Mouse (Mus musculus) heart, postnatal 0 days (tissue): ENCODE results near the gene Rasal1. TPM values are rescaled to one million over a fixed set of nuclear protein-coding genes. Genes with fewer than 3 reads are reported as not detected.

ENCODE experiments used
- ATAC-seq: fragments of 200-750 bp; cut with Nextera tagmentation; 2 replicates; pipeline ENCODE4 v1.8.0; 2017; ENCODE audit warnings: low read depth, moderate number of reproducible peaks, moderate library complexity; ENCODE audit not compliant: insufficient read depth
- DNase-seq: peaks from one replicate; pipeline ENCODE4 v3.0.0-alpha.2; 2016; ENCODE audit warnings: low spot score
- H3K27ac ChIP-seq: fragments of 300-500 bp; sonication (generic); 2 replicates; pipeline ENCODE4 v1.5.1; 2014; ENCODE audit warnings: low read depth, mild to moderate bottlenecking
- H3K27me3 ChIP-seq: fragments of 300-500 bp; sonication (generic); 2 replicates; pipeline ENCODE4 v1.6.1; 2014; ENCODE audit warnings: low read length, mixed read lengths; ENCODE audit not compliant: control insufficient read depth, insufficient read depth
- H3K36me3 ChIP-seq: fragments of 300-500 bp; sonication (generic); replicated peaks from 2 replicates; pipeline ENCODE4 v1.6.1; 2014; ENCODE audit warnings: low read length, mixed read lengths; ENCODE audit not compliant: control insufficient read depth, insufficient read depth
- H3K4me1 ChIP-seq: fragments of 300-500 bp; sonication (generic); 2 replicates; pipeline ENCODE4 v1.6.1; 2014; ENCODE audit warnings: antibody characterized with exemption; ENCODE audit not compliant: control insufficient read depth, insufficient read depth
- H3K4me2 ChIP-seq: fragments of 300-500 bp; sonication (generic); 2 replicates; pipeline ENCODE4 v1.6.1; 2014; ENCODE audit warnings: low read depth, mild to moderate bottlenecking, low read length, moderate library complexity
- H3K4me3 ChIP-seq: fragments of 300-500 bp; sonication (generic); 2 replicates; pipeline ENCODE4 v1.5.1; 2014; ENCODE audit warnings: low read depth, low read length
- H3K9ac ChIP-seq: fragments of 300-500 bp; sonication (generic); replicated peaks from 2 replicates; pipeline ENCODE4 v1.6.1; 2014; ENCODE audit warnings: low read depth, low read length, mixed read lengths
- H3K9me3 ChIP-seq: fragments of 300-500 bp; sonication (generic); replicated peaks from 2 replicates; pipeline ENCODE4 v1.6.1; 2016; ENCODE audit warnings: low read length; ENCODE audit not compliant: control insufficient read depth
- CTCF ChIP-seq: IDR thresholded peaks from 2 replicates; pipeline ENCODE4 v1.5.1; 2016; ENCODE audit warnings: antibody characterized with exemption, control low read depth, low read depth
- EP300 ChIP-seq: IDR thresholded peaks from 2 replicates; pipeline ENCODE4 v1.6.1; 2016; ENCODE audit warnings: antibody characterized with exemption, low read depth
- WGBS: fragments of 180-500 bp; shearing (Covaris S2); extraction: QIAGEN DNeasy Blood & Tissue Kit; methylation state at CpG from one replicate; pipeline ENCODE4 v1.1.7; 2014; 5-methylcytosine and 5-hydroxymethylcytosine counted together
- polyA plus RNA-seq: library from polyadenylated mRNA; unstranded; fragments of >200 nt; fragmentation: Nextera tagmentation; extraction: Ambion mirVana; gene quantifications from 2 replicates; pipeline ENCODE4 v1.2.1, GENCODE M21; 2015
- total RNA-seq: library from RNA; depleted of rRNA; stranded (reverse); fragments of >200 nt; gene quantifications from 2 replicates; pipeline ENCODE4 v1.2.3, GENCODE M21; 2014; ENCODE audit warnings: low replicate concordance

The Rasal1 gene
- total and polyA plus RNA-seq, 2 experiments from 2014 or later: not detected

- 66% methylated on average over 16 of the region's 16 CpGs for WGBS
- no peaks in the 10 kb centered on the region for H3K4me1 ChIP-seq
- no peaks in the 10 kb centered on the region for H3K36me3 ChIP-seq
- H3K27ac ChIP-seq: no peak overlapping the region
- H3K4me2 ChIP-seq: no peak overlapping the region
- ATAC-seq (no peak), DNase-seq (no peak)
- H3K9ac ChIP-seq: no peak overlapping the region
- no peak for TF ChIP-seq CTCF
- TF ChIP-seq EP300: no peak
- H3K9me3 ChIP-seq: no peaks in the 10 kb centered on the region
- peaks cover 87% of the 10 kb centered on the region for H3K27me3 ChIP-seq
- no peak overlapping the region for H3K4me3 ChIP-seq
These were observed 47.6 kb downstream of the Rasal1 start for GRCm38 (mm10) chr5:120696057-120696743.

GRCm38 (mm10) chr5:120696865-120697264 lies 48.3 kb downstream of the Rasal1 start:
- DNase-seq (no peak), ATAC-seq (no peak)
- no peaks in the 10 kb centered on the region for H3K9me3 ChIP-seq
- WGBS: 53% methylated on average over 4 of the region's 4 CpGs
- no peaks in the 10 kb centered on the region for H3K4me1 ChIP-seq
- peaks cover 80% of the 10 kb centered on the region for H3K27me3 ChIP-seq
- H3K4me2 ChIP-seq: no peak overlapping the region
- no peak overlapping the region for H3K9ac ChIP-seq
- no peaks in the 10 kb centered on the region for H3K36me3 ChIP-seq
- TF ChIP-seq EP300 (no peak), CTCF (no peak)
- H3K27ac ChIP-seq: no peak overlapping the region
- H3K4me3 ChIP-seq: no peak overlapping the region

- Histone ChIP-seq H3K27ac (no peak overlapping the region), H3K4me2 (no peak overlapping the region), H3K4me1 (no peaks in the 10 kb centered on the region), H3K9ac (no peak overlapping the region), H3K27me3 (peaks cover 79% of the 10 kb centered on the region), H3K9me3 (no peaks in the 10 kb centered on the region), H3K4me3 (no peak overlapping the region), H3K36me3 (no peaks in the 10 kb centered on the region)
- TF ChIP-seq EP300 (no peak), CTCF (no peak)
- ATAC-seq (no peak), DNase-seq (no peak)
- WGBS: 53% methylated on average over 3 of the region's 3 CpGs
These were observed 49.6 kb downstream of the Rasal1 start for GRCm38 (mm10) chr5:120698181-120698580.

- no peak overlapping the region for H3K4me3 ChIP-seq
- no peak overlapping the region for H3K4me2 ChIP-seq
- H3K27me3 ChIP-seq: peaks cover 75% of the 10 kb centered on the region
- TF ChIP-seq CTCF: no peak
- no peak for TF ChIP-seq EP300
- H3K9ac ChIP-seq: no peak overlapping the region
- no peak overlapping the region for H3K27ac ChIP-seq
- no peak for ATAC-seq
- H3K9me3 ChIP-seq: no peaks in the 10 kb centered on the region
- DNase-seq: no peak
- H3K36me3 ChIP-seq: no peaks in the 10 kb centered on the region
- H3K4me1 ChIP-seq: no peaks in the 10 kb centered on the region
- WGBS: 55% methylated on average over 16 of the region's 16 CpGs
These were observed 50.3 kb downstream of the Rasal1 start for GRCm38 (mm10) chr5:120698801-120699391.

- Histone ChIP-seq H3K36me3 (no peaks in the 10 kb centered on the region), H3K27ac (no peak overlapping the region), H3K9ac (no peak overlapping the region), H3K9me3 (no peaks in the 10 kb centered on the region), H3K4me2 (no peak overlapping the region), H3K4me3 (no peak overlapping the region), H3K4me1 (no peaks in the 10 kb centered on the region), H3K27me3 (peaks cover 71% of the 10 kb centered on the region)
- DNase-seq (no peak), ATAC-seq (no peak)
- TF ChIP-seq EP300 (no peak), CTCF (no peak)
- 52% methylated on average over 7 of the region's 11 CpGs for WGBS
These were observed 52.6 kb downstream of the Rasal1 start for GRCm38 (mm10) chr5:120700996-120701790.
